Mouse (Mus musculus): ENCODE results near the gene Nr4a2.

GRCm38 (mm10) chr2:57148231-57148630 is 24.4 kb upstream of the Nr4a2 start:
- TF ChIP-seq CTCF (IDR thresholded peaks at IDR 0.05; ENCODE audit: low read depth): no peak
- TF ChIP-seq EP300 (IDR thresholded peaks at IDR 0.05; ENCODE audit: low read depth): no peak
